Comparison of ENCODE assay signal across 14 mouse cellular contexts in the genomic region with DNA sequence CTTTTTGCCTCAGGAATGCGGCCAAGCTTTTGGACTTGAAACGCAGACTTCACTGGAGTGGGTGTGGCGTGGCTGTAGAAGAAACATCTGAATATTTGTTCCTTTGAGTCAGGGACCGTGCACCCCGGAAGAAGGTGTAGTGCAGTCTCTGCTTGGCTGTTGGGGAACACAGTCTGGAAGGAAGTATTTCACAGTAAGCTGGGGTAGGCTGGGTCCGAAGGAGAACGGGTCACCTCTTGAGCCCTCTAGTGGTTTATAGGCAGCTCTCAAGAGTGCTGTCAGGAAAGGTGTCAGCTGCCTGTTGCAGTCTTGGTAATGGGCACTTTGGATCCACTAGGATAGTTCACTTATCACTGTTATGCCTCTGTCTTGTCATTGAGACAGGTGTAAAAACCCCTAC. TPM values are rescaled to one million over a fixed set of nuclear protein-coding genes. Genes with fewer than 3 reads are reported as not detected.
DNase-seq lines count a peak whose midpoint lies in the region; ATAC-seq and TF ChIP-seq lines count a peak whose summit lies in the region.
"Had no signal": no experiment of that assay in that cellular context is flagged by ENCODE, and none has a peak within 500 bp of the region (broad histone marks: within the 10 kb centered on the region; RNA-seq: fewer than 3 reads in every experiment).

No protein-coding gene starts in this region.

- DNase-seq in CD4-positive, CD25-positive, alpha-beta regulatory T cell, adult 2 months (ENCODE audit: low read depth, low spot score), result peak; percentile 11
- no peak for DNase-seq in layer of hippocampus, adult 2 months (ENCODE audit: low spot score in 2 of 2)
- DNase-seq in layer of hippocampus, postnatal 10 days (ENCODE audit: low spot score in 2 of 2), result no peak
- DNase-seq in brain, adult 2 months (ENCODE audit: low read depth, low spot score), result peak; percentile 43
- no peak for DNase-seq in layer of hippocampus, adult 8-10 months (ENCODE audit: low spot score in 2 of 2)
- no peak for DNase-seq in thymus, postnatal 4 days
- DNase-seq: forebrain, postnatal 0 days; kidney, adult 11 months had no signal

- no peak overlapping the region for H3K4me3 ChIP-seq in layer of hippocampus, adult 2 months
- H3K4me3 ChIP-seq: embryonic facial prominence, embryonic 13.5 days; heart, embryonic 15.5 days; neural tube, embryonic 12.5 days had no signal

- peak; percentile 71 for TF ChIP-seq CTCF in layer of hippocampus, adult 2 months (conservative IDR thresholded peaks at IDR 0.05)

- no peak overlapping the region for H3K27ac ChIP-seq in layer of hippocampus, adult 2 months
- H3K27ac ChIP-seq: embryonic facial prominence, embryonic 13.5 days; heart, embryonic 15.5 days; macrophage; neural tube, embryonic 12.5 days had no signal

- no peak for ATAC-seq in CD4-positive, CD25-positive, alpha-beta regulatory T cell, adult 4 months
- ATAC-seq in megakaryocyte, adult 5-6 weeks (ENCODE audit: poor library complexity, severe bottlenecking), result peak; percentile 58
- ATAC-seq: forebrain, postnatal 0 days had no signal

RNA-seq across cellular contexts. Expression of gene Ppp4r1, which starts 3.9 kb away (rescaled TPM):
- polyA plus RNA-seq in CD4-positive, CD25-positive, alpha-beta regulatory T cell, adult 4 months (2017; shearing (Covaris generic)), result 10 to 100 TPM; 25.1 to 30.4 TPM
- 10 to 100 TPM; 32.3 to 35.1 TPM for total RNA-seq in layer of hippocampus, adult 2 months (2021)
- total RNA-seq in layer of hippocampus, postnatal 10 days (2021), result 10 to 100 TPM; 45.5 to 58.6 TPM
- 57.8 and 78.5 TPM in 2 replicates for total RNA-seq in megakaryocyte, adult 5-6 weeks (2015)
- total RNA-seq in megakaryocyte, adult 5-6 weeks (2017), result 57.3 and 58.5 TPM in 2 replicates
- 10 to 100 TPM; 35.6 to 40.9 (median 37.7) TPM for total RNA-seq in layer of hippocampus, adult 8-10 months (2022)

RNA-seq across cellular contexts. Expression of gene Rab31, which starts 13.7 kb away (rescaled TPM):
- polyA plus RNA-seq in CD4-positive, CD25-positive, alpha-beta regulatory T cell, adult 4 months (2017; shearing (Covaris generic)), result 1 to 10 TPM; 3.3 to 4.2 TPM
- 10 to 100 TPM; 46.9 TPM for total RNA-seq in layer of hippocampus, adult 2 months (2021)
- 10 to 100 TPM; 58.2 to 58.4 TPM for total RNA-seq in layer of hippocampus, postnatal 10 days (2021)
- 50.9 and 56.6 TPM in 2 replicates for total RNA-seq in megakaryocyte, adult 5-6 weeks (2015)
- 85.0 and 90.9 TPM in 2 replicates for total RNA-seq in megakaryocyte, adult 5-6 weeks (2017)
- total RNA-seq in layer of hippocampus, adult 8-10 months (2022), result 10 to 100 TPM; 47.3 to 61.1 (median 52.1) TPM

Comparison
In these comparisons a context has a peak if more than half of its experiments do, and no peak if none do; other contexts are left out.
1. DNase-seq: peak in CD4-positive, CD25-positive, alpha-beta regulatory T cell, adult 2 months (single experiment) and brain, adult 2 months (single experiment); none in layer of hippocampus, adult 2 months (0 of 2), layer of hippocampus, postnatal 10 days (0 of 2), layer of hippocampus, adult 8-10 months (0 of 2) and thymus, postnatal 4 days (single experiment).